Mouse (Mus musculus) layer of hippocampus, adult 8-10 months (tissue): Measurements from ENCODE around the gene Fbxo42. TPM values are rescaled to one million over a fixed set of nuclear protein-coding genes. Genes with fewer than 3 reads are reported as not detected.
A peak's percentile ranks its signal among the peaks of the same experiment; 100 is the strongest.

Source experiments
- DNase-seq, 2 experiments: peaks; one replicate each; pipeline ENCODE4 v3.0.0; 2022; ENCODE audit warnings: low spot score in 2 of 2
- total RNA-seq, 4 experiments: library from RNA; stranded (reverse); gene quantifications; 2 replicates each; pipeline ENCODE4 v1.2.4; 2022

Fbxo42 gene
- total RNA-seq, 4 experiments from 2014 or later = 22.3 to 24.1 (median 23.5) TPM

DNA sequence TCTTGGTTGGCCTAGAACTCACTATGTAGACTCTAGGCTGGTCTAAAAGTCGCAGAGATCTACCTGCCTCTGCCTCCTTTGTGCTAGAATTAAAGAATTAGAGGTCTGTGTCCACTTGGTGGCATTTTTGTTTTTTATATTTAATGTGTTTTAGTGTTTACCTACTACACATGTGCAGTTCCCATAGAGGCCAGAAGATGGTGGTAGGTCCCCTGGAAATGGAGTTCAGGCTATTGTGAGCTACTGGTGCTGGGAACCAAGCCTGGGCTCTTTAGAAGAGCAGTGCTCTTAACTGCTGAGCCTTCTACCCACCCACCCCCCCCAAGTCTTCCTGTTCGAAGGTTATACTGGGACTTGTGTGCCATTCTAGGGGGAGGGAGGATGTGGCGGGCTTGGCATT lies 19.4 kb downstream of the Fbxo42 start:
- no peak for DNase-seq

GRCm38 (mm10) chr4:141172121-141172520 lies 24.4 kb downstream of the Fbxo42 start:
- DNase-seq = peak; percentile 24 to 43

DNA sequence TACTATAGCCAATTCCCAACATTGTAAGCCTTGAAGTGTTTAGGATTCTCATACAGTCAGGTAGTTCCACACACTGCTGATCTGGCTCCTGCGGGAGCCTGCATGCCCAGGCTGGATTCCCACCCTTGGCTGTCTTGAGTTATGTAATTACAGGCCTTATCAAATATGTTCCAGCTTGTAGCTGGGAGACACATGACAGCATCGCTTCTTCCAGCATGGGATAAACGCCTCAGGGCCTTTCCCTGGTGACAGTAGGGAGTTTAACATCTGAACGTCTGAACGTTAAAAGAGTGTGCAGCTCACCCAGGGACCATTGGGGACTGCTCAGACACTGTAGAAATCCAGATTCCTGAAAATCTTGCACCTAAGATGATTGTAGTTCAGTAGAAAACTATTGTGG lies 28.1 kb downstream of the Fbxo42 start:
- no peak for DNase-seq

DNA sequence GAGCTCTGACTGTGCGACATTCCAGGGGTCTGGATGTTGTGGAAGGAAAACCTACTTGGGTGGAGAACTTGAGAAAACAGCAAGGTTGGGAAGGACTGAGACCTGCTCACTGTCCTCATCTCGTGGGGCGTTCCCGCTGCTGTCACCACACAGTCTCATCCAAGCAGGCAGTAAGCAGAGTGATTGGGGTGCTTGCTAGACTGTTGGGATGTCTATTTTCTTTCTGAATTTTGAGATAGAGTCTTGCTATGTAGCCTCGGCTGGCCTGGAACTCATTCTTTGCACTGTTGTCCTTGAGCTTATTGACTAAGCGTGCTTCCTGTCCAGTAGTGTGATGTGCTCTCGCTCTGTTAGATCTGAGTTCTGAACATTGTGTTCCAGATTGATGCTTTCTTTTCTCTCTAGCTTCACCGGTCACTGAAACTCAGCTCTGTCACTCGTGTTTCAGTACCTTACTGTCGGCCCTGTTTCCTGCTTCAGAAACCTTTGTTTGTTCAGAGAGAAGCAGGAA lies 28.7 kb downstream of the Fbxo42 start:
- no peak for DNase-seq

DNA sequence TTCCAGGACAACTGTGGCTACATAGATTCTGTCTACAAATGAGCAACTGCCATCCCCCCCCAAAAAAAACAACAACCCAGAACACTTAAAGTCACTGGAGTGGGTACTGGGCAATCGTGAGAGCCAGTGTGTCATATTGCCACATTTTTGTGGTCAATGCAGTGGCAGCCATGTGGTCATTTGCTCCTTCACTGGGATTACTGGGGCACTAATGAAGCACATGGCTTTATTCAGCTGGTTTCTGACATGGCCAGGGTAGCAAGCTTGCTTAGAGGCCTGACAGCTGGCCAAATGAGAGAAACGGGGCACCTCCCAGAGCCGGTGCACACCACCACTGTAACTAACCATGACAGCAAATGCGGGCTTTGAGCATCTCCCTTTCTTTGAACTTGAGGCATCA lies 30.8 kb downstream of the Fbxo42 start:
- DNase-seq = no peak

GRCm38 (mm10) chr4:141180831-141181230 lies 33.1 kb downstream of the Fbxo42 start:
- no peak for DNase-seq

DNA sequence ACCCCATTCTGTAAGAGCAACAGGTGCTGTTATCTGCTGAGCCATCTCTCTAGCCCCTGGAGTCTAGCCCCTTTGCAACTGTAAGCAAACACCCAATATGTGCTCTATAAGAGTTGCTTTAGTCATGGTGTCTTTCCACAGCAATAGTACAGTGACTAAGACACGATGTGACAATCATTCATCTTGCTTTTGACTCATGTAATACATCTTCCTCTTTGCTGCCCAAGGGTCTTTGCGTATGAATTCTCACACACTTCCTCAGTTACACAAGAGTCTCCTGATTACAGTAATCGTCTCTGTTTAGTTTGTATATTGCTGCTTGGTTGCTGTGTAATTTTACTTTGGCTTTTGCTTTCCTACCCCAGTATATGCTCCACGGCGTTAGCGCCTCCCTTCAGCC lies 34.3 kb downstream of the Fbxo42 start:
- no peak for DNase-seq

GRCm38 (mm10) chr4:141183932-141184331 lies 36.2 kb downstream of the Fbxo42 start:
- DNase-seq = no peak

- no peak for DNase-seq
These were observed 36.7 kb downstream of the Fbxo42 start for GRCm38 (mm10) chr4:141184426-141184825.

- DNase-seq = no peak
These were observed 39.5 kb downstream of the Fbxo42 start for GRCm38 (mm10) chr4:141186923-141187836.

DNA sequence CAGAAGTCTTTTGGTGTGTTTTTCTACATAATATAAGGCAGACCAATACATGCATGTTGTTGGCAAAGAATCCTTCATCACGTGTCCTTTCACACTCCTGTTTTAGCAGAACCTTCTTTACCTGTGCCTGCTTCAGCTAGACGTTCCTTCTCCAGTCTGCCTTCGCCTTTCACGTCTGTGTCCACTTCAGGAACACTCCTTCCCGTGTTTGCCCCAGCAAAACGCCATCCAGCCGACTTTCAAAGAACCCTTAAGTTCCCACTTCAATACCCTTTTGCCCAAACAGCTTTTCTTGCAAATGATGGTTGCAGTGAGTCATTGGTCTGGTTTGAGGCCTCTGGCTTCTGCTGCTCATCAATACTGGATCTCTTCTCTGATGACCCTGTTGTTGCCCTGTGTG lies 43.6 kb downstream of the Fbxo42 start:
- no peak for DNase-seq

GRCm38 (mm10) chr4:141194553-141194952 lies 46.8 kb downstream of the Fbxo42 start:
- no peak for DNase-seq

DNA sequence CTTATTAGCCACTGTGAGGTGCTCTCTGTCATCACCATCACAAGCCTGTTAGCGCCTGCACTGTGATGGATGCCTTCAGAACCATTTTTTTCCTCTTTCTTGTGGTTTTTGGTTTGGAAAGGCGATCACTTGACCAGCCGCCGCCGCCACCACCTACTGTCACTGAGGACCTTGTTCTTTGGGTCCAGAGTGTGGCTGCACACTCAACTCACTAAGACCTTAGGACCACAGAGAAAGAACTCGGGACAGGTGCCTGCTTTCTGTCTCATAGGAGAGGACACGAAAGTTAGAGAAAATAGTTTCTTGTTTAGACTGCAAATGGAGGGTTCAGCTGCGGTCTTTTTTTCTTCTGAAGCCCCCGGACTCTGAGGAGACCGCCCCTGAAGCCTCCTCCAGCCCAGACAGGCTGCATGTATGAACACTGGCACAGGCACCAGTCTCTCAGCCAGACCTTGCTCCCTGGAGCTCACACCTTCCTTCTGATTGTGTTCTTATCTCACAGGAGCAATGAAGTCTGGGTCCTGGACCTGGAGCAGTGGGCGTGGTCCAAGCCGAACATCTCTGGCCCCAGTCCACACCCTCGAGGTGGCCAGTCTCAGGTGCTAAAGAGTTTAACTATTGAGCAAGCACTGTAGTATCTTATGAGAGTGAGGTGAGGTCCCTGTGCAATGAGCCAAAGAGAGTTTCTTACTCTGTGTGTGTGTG lies 49.4 kb downstream of the Fbxo42 start:
- DNase-seq = no peak

DNA sequence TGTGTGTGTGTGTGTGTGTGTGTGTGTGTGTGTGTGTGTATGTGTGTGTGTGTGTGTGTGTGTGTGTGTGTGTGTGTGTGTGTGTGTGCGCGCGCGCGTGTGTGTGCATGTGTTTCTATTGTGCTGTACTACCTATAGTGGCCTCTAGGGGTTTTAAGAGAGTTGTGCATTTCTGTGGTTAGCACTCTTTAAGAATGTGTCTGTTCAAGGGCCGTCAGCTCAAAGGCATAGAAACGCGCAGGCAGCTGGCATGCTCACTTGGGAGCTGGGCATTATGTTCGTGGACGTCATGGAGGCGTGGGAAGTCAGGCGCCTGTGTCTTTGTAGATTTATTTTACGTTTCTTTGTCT lies 49.9 kb downstream of the Fbxo42 start:
- no peak for DNase-seq

- no peak for DNase-seq
These were observed 53.2 kb downstream of the Fbxo42 start for GRCm38 (mm10) chr4:141200906-141201305.

DNA sequence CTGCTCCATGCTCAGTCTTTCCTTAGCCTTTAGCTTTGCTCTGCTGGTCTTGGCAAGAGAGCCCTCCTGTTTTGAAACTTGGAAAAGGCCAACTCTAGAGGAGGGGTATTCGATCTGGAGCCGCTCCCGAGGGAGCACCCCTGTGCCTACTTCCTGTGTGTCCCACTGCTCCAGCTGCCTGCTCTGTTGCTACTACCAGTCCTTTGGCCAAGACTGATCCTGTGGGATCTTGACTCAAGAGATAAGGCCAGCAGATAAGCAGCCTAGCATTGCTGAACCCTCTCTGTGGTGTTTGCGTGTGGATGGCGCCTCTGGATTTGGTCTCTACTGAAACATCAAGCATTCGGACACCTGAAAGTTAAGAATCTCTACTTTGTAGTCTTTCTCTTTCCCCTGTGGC lies 54.5 kb downstream of the Fbxo42 start:
- no peak for DNase-seq

GRCm38 (mm10) chr4:141204580-141205061 lies 56.9 kb downstream of the Fbxo42 start:
- no peak for DNase-seq

DNA sequence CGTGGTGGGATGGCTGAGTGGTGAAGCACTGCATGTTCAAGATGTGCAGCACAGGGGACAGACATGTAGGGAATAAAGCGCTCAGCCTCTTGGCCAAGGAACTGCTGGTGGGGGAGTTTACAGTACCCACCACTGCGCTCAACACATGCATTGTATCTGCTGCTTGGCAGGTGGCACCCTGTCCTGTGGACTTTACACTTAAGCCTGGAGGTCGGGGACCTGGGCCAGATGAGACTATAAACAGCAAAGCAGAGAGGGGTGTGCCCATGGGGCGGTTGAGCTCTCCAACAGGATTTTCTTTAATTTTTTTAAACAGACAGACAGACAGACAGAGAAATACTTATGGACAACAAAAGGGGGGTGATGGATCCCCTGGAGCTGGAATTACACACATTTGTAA lies 59.4 kb downstream of the Fbxo42 start:
- no peak for DNase-seq

GRCm38 (mm10) chr4:141210524-141211219 lies 63.0 kb downstream of the Fbxo42 start:
- DNase-seq = no peak

- DNase-seq = no peak
These were observed 63.9 kb downstream of the Fbxo42 start for GRCm38 (mm10) chr4:141211646-141212045.

DNA sequence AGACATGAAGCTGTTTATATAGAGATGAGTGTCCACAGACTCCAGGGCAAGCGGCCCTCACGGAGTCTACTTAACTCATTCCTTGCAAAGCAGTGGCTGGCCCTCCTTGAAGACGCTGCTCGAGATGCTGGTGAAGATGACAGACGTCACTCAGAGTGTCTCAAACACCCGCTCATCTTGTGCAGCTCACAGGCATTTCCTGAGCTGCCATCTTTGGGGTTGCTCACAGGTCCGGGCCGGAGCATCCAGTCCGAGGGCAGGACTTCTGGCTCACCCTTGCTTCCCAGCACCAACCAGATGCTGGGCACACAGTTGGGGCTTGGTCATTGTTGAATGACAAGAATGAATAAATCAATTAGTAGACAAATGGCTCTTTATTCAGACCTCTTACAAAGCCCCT lies 65.2 kb downstream of the Fbxo42 start:
- DNase-seq = no peak

GRCm38 (mm10) chr4:141213342-141213741 lies 65.6 kb downstream of the Fbxo42 start:
- no peak for DNase-seq
